Mouse (Mus musculus): Measurements from ENCODE around the gene Rtp3. TPM values are rescaled to one million over a fixed set of nuclear protein-coding genes. Genes with fewer than 3 reads are reported as not detected.

The Rtp3 gene
- polyA plus RNA-seq, 1 experiment: not detected

DNA sequence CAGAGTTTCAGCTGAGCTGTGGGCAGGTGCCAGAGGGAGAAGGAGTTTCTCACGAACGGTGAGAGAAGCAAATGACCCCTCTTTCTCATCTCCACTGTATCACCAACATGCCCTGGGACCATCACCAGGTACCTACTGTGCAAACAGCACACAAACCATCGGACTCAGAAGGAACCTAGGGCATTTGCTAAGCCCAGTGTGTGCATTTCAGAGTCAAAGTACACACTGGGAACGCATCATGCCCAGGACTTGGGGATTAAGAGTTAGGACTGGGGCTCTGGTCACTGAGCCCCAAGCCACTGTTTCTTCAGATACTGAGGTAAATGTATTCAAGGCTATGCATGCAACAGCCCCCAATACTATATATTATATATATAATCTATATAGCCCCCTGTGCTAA, 3.1 kb downstream of the Rtp3 start:
- 79% methylated on average over 4 of the region's 4 CpGs for WGBS

GRCm38 (mm10) chr9:110985951-110986350, 4.4 kb downstream of the Rtp3 start:
- Histone ChIP-seq H3K4me3 (ENCODE audit: insufficient read depth, low read depth, low read length) (no peak overlapping the region), H3K27ac (ENCODE audit: insufficient read depth, low read depth, low read length) (no peak overlapping the region), H3K4me1 (ENCODE audit: control insufficient read depth, insufficient read depth, low read length) (0 out of 2 replicates have a peak, but pooled peaks cover 2% of the 10 kb centered on the region)
- 92% methylated on average over 8 of the region's 8 CpGs for WGBS
- TF ChIP-seq CTCF (IDR thresholded peaks at IDR 0.05; ENCODE audit: insufficient read depth, low read depth, low read length) (no peak), POLR2A (IDR thresholded peaks at IDR 0.05; ENCODE audit: insufficient read depth, low read depth, low read length) (no peak)

More for the DNA sequence above, 3.1 kb downstream of the Rtp3 start:
- Histone ChIP-seq H3K27ac (ENCODE audit: insufficient read depth, low read depth, low read length) (no peak overlapping the region), H3K4me1 (ENCODE audit: control insufficient read depth, insufficient read depth, low read length) (0 out of 2 replicates have a peak, but pooled peaks cover 1% of the 10 kb centered on the region), H3K4me3 (ENCODE audit: insufficient read depth, low read depth, low read length) (no peak overlapping the region)
- TF ChIP-seq POLR2A (IDR thresholded peaks at IDR 0.05; ENCODE audit: insufficient read depth, low read depth, low read length) (no peak), CTCF (IDR thresholded peaks at IDR 0.05; ENCODE audit: insufficient read depth, low read depth, low read length) (no peak)

GRCm38 (mm10) chr9:110985541-110985940, 4.8 kb downstream of the Rtp3 start:
- H3K4me3 ChIP-seq (ENCODE audit: insufficient read depth, low read depth, low read length): no peak overlapping the region
- 0 out of 2 replicates have a peak, but pooled peaks cover 2% of the 10 kb centered on the region for H3K4me1 ChIP-seq (ENCODE audit: control insufficient read depth, insufficient read depth, low read length)
- WGBS: 93% methylated on average over 5 of the region's 5 CpGs
- TF ChIP-seq POLR2A (IDR thresholded peaks at IDR 0.05; ENCODE audit: insufficient read depth, low read depth, low read length): no peak
- TF ChIP-seq CTCF (IDR thresholded peaks at IDR 0.05; ENCODE audit: insufficient read depth, low read depth, low read length): no peak
- no peak overlapping the region for H3K27ac ChIP-seq (ENCODE audit: insufficient read depth, low read depth, low read length)

- WGBS: 92% methylated on average over 9 of the region's 9 CpGs
- Histone ChIP-seq H3K4me1 (ENCODE audit: control insufficient read depth, insufficient read depth, low read length) (0 out of 2 replicates have a peak, but pooled peaks cover 2% of the 10 kb centered on the region), H3K4me3 (ENCODE audit: insufficient read depth, low read depth, low read length) (no peak overlapping the region), H3K27ac (ENCODE audit: insufficient read depth, low read depth, low read length) (no peak overlapping the region)
- TF ChIP-seq CTCF (IDR thresholded peaks at IDR 0.05; ENCODE audit: insufficient read depth, low read depth, low read length) (no peak), POLR2A (IDR thresholded peaks at IDR 0.05; ENCODE audit: insufficient read depth, low read depth, low read length) (no peak)
Measured at GRCm38 (mm10) chr9:110984096-110984495, 6.3 kb downstream of the Rtp3 start.

DNA sequence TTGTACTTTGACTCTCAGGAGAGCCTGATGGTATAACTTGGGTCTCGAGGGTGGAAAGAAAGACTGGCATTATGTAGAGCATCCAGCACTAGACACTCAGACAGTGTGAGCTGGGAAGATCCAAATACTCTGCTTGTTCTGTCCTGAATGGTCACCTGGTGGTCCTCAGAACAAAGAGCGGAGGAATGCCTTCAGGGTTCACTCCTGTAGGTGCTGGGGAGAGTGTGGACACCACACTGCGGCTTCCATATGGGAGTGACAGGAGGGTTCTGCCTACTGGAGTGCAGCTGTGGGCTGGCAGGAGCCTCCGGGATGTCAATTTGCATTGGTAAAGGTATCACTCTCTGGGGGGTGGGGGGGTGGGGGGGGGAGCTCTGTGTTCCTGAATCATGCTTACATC, 8.0 kb downstream of the Rtp3 start:
- no peak for TF ChIP-seq CTCF (IDR thresholded peaks at IDR 0.05; ENCODE audit: insufficient read depth, low read depth, low read length)
- no peak for TF ChIP-seq POLR2A (IDR thresholded peaks at IDR 0.05; ENCODE audit: insufficient read depth, low read depth, low read length)
- H3K4me3 ChIP-seq (ENCODE audit: insufficient read depth, low read depth, low read length): no peak overlapping the region
- 67% methylated on average over 4 of the region's 4 CpGs for WGBS
- no peak overlapping the region for H3K27ac ChIP-seq (ENCODE audit: insufficient read depth, low read depth, low read length)
- 0 out of 2 replicates have a peak, but pooled peaks cover 2% of the 10 kb centered on the region for H3K4me1 ChIP-seq (ENCODE audit: control insufficient read depth, insufficient read depth, low read length)

DNA sequence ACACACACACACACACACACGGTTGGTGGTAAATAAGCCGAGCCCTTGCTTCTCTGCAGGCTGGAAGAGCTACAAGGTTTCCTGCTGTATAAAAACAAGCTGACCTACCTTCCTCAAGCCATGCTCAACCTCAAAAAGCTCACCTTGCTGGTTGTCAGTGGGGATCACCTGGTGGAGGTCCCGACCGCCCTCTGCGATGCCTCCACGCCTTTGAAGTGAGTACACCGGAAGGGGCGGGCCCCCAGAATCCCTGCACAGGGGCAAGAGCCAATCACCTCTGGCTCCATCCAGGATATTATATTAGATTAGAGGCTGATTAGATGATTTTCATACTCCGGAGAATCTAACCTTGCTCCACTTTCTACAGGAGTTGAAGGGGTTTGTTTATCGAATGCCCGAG, 11.0 kb downstream of the Rtp3 start:
- TF ChIP-seq CTCF (IDR thresholded peaks at IDR 0.05; ENCODE audit: insufficient read depth, low read depth, low read length) (no peak), POLR2A (IDR thresholded peaks at IDR 0.05; ENCODE audit: insufficient read depth, low read depth, low read length) (no peak)
- no peak overlapping the region for H3K27ac ChIP-seq (ENCODE audit: insufficient read depth, low read depth, low read length)
- 96% methylated on average over 11 of the region's 11 CpGs for WGBS
- H3K4me3 ChIP-seq (ENCODE audit: insufficient read depth, low read depth, low read length): no peak overlapping the region
- H3K4me1 ChIP-seq (ENCODE audit: control insufficient read depth, insufficient read depth, low read length): 0 out of 2 replicates have a peak, but pooled peaks cover 2% of the 10 kb centered on the region

DNA sequence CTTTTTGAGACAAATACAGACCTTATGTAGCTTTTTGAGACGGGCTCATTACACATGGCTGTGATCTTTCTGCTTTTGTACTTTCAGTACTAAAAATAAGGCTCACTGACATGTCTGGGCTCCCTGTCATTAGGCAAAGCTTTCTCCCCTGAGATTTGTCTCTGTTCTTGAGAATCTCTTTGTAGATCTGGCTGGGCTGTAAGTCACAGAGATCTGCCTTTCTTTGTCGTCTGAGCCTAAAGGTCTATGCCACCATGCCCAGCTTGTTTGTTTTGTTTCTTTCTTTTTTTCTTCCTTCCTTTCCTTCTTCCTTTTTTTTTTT, 24.5 kb downstream of the Rtp3 start:
- no peak for TF ChIP-seq CTCF (IDR thresholded peaks at IDR 0.05; ENCODE audit: insufficient read depth, low read depth, low read length)
- no peak for TF ChIP-seq POLR2A (IDR thresholded peaks at IDR 0.05; ENCODE audit: insufficient read depth, low read depth, low read length)
- H3K4me1 ChIP-seq (ENCODE audit: control insufficient read depth, insufficient read depth, low read length): no peaks in the 10 kb centered on the region
- no peak overlapping the region for H3K4me3 ChIP-seq (ENCODE audit: insufficient read depth, low read depth, low read length)
- no peak overlapping the region for H3K27ac ChIP-seq (ENCODE audit: insufficient read depth, low read depth, low read length)
- 50% methylated on average over 2 of the region's 2 CpGs for WGBS

GRCm38 (mm10) chr9:110965062-110965909, 25.1 kb downstream of the Rtp3 start:
- H3K27ac ChIP-seq (ENCODE audit: insufficient read depth, low read depth, low read length): no peak overlapping the region
- TF ChIP-seq CTCF (IDR thresholded peaks at IDR 0.05; ENCODE audit: insufficient read depth, low read depth, low read length): no peak
- no peak for TF ChIP-seq POLR2A (IDR thresholded peaks at IDR 0.05; ENCODE audit: insufficient read depth, low read depth, low read length)
- 86% methylated on average over 22 of the region's 22 CpGs for WGBS
- no peak overlapping the region for H3K4me3 ChIP-seq (ENCODE audit: insufficient read depth, low read depth, low read length)
- H3K4me1 ChIP-seq (ENCODE audit: control insufficient read depth, insufficient read depth, low read length): no peaks in the 10 kb centered on the region

- Histone ChIP-seq H3K27ac (ENCODE audit: insufficient read depth, low read depth, low read length) (no peak overlapping the region), H3K4me3 (ENCODE audit: insufficient read depth, low read depth, low read length) (no peak overlapping the region), H3K4me1 (ENCODE audit: control insufficient read depth, insufficient read depth, low read length) (no peaks in the 10 kb centered on the region)
- 88% methylated on average over 8 of the region's 8 CpGs for WGBS
- TF ChIP-seq POLR2A (IDR thresholded peaks at IDR 0.05; ENCODE audit: insufficient read depth, low read depth, low read length): no peak
- no peak for TF ChIP-seq CTCF (IDR thresholded peaks at IDR 0.05; ENCODE audit: insufficient read depth, low read depth, low read length)
Measured at GRCm38 (mm10) chr9:110963566-110964115, 26.7 kb downstream of the Rtp3 start.
